Mouse (Mus musculus) lung, adult 2 months (tissue): Measurements from ENCODE around the gene Acvr1b.

Experiments used
- CTCF ChIP-seq: fragments of 200-500 bp; IDR thresholded peaks from 2 replicates; pipeline ENCODE4 v1.5.1; 2011; ENCODE audit warnings: mild to moderate bottlenecking, low read length, control low read depth; ENCODE audit not compliant: insufficient read depth
- POLR2A ChIP-seq: fragments of 200-500 bp; IDR thresholded peaks from 2 replicates; pipeline ENCODE4 v1.6.1; 2011; ENCODE audit warnings: low read depth, mild to moderate bottlenecking, control low read depth, low read length, borderline replicate concordance; ENCODE audit errors: extremely low read depth

DNA sequence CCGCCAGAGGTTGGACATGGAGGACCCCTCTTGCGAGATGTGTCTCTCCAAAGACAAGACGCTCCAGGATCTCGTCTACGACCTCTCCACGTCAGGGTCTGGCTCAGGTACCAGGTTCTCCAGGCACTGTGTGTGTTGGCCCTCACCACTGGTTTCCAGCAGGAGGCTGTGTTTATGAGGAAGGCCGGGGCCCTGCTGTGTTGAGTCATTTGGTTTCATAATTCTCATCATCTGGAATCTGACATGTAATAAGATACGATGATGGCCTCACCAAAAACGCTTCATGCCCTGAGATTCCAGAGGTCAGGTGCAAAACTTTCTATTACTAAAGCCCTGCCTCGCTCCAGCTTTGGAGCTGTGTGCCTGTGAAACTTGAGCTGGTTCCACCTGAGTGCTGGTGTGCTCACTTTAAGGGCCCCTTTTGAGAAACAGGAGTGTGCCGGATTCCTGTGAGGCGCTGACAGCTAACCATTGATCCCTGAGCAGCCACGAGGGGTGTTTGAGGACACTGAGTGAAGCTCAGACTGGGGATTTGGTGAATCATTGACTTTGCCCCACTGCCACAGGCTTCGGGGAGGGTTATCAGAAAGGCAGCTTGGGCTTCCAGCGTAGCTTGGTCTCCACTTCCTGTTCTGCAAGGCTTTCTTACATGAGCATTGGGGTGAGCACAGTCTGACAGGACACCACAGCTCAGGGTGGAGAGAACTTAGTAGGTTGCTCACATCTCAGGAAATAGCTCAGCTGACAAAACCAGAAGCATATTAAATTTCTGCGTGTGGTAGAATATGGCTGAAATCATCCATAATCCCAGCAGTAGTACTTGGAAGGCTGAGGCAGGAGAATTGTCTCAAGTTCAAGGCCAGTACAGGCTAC lies 21.3 kb downstream of the Acvr1b start:
- TF ChIP-seq POLR2A, result no peak
- TF ChIP-seq CTCF, result no peak
